Mouse (Mus musculus): ENCODE measurements around the gene Nt5c3b. TPM values are rescaled to one million over a fixed set of nuclear protein-coding genes. Genes with fewer than 3 reads are reported as not detected.

Nt5c3b gene
- total and polyA plus RNA-seq, 2 experiments from 2014 or later, result 63.0 to 113 TPM

DNA sequence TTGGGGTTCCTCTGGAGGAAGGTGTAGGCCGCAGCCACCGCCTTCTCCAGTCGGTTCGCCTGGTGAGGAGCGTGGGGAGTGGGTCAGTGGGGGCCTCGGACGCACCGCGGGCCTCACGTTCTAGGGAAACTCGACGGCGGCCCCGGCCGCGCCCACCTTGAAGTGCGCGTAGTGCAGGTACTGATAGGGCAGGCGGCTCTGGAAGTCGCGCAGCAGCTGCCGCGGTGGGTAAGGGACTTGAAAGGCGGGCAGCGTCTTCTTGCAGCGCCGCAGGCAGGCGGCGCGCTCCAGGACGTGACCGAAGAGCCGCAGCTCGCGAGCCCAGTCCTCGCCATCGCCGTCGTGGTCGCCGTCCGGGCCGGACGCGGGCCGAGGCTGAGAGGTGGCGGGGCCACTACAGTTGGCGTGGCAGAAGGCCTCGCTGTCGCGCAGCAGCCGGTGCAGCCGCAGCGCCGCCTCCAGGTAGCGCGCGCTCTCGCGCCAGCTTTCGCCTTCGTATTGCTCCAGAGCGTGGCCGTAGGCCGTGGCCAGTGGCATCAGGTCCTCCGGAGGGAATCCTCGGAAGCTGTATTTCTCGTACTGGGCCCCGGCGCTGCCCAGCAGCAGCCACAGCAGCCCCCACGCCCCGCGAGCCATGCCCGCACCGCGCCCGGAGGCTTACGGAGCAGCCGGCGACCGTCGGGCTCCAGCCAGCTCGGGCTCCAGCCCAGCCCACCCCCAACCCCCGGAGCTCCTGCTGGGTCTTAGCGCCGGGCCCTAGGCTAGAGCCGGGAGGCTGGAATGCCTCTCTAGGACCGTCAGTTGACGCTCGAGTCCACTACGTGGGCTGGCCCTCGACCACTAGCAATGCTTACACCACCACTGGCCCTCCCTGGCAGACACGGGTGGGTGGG is 27.3 kb downstream of the Nt5c3b start, which contains the start of gene P3h4:
Gene P3h4, minus strand, starts transcription at position 816 of the 893 bp plus-strand sequence.
- peak within 1 kb of the TSS; percentile 71 for H3K9ac ChIP-seq
- peak within 1 kb of the TSS; percentile 70 for H3K4me2 ChIP-seq (ENCODE audit: low read depth)
- H3K4me1 ChIP-seq (ENCODE audit: insufficient read depth), result peaks cover 9% of the 10 kb centered on the region
- no peaks in the 10 kb centered on the region for H3K9me3 ChIP-seq (ENCODE audit: low read length)
- H3K27me3 ChIP-seq (ENCODE audit: insufficient read depth, low read length), result peaks cover 11% of the 10 kb centered on the region; the same call in 1 of the 2 replicates
- ATAC-seq (peak; percentile 95), DNase-seq (peak; percentile 83)
- peak; percentile 77 for TF ChIP-seq CTCF (IDR thresholded peaks at IDR 0.05; ENCODE audit: low read depth)
- H3K36me3 ChIP-seq (ENCODE audit: insufficient read depth), result no peaks in the 10 kb centered on the region; the same call in 1 of the 2 replicates
- peak within 1 kb of the TSS; percentile 59 for H3K27ac ChIP-seq (ENCODE audit: low read depth, low read length)
- WGBS, result 4% methylated on average over 87 of the region's 93 CpGs
- H3K4me3 ChIP-seq (ENCODE audit: low read depth, low read length), result peak within 1 kb of the TSS; percentile 61

DNA sequence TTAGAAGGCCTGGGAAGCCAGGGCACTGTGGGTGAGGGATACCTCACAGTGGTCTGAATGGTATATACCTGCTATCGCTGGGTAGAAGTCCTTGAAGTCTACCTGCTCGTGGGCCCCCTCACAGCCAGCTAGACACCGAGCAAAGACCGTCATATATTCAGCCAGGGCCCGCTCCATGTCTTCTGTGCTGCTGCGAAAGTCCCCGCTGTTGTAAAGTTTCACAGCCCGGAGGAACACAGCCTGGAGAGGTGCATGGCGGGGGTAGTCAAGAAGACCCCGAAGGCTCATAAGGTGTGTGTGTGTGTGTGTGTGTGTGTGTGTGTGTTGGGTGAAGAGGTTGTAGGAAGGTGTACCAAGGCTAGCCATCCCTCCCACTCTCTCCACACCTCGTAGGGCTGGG is 28.1 kb downstream of the Nt5c3b start:
- Histone ChIP-seq H3K9ac (peak overlapping the region; percentile 71), H3K36me3 (ENCODE audit: insufficient read depth) (no peaks in the 10 kb centered on the region; the same call in 1 of the 2 replicates), H3K4me3 (ENCODE audit: low read depth, low read length) (peak overlapping the region; percentile 61), H3K4me2 (ENCODE audit: low read depth) (peak overlapping the region; percentile 70), H3K4me1 (ENCODE audit: insufficient read depth) (peaks cover 9% of the 10 kb centered on the region), H3K27me3 (ENCODE audit: insufficient read depth, low read length) (peaks cover 11% of the 10 kb centered on the region; the same call in 1 of the 2 replicates), H3K9me3 (ENCODE audit: low read length) (no peaks in the 10 kb centered on the region), H3K27ac (ENCODE audit: low read depth, low read length) (no peak overlapping the region)
- ATAC-seq (no peak), DNase-seq (no peak)
- TF ChIP-seq CTCF (IDR thresholded peaks at IDR 0.05; ENCODE audit: low read depth), result no peak
- WGBS, result 75% methylated on average over 11 of the region's 11 CpGs

DNA sequence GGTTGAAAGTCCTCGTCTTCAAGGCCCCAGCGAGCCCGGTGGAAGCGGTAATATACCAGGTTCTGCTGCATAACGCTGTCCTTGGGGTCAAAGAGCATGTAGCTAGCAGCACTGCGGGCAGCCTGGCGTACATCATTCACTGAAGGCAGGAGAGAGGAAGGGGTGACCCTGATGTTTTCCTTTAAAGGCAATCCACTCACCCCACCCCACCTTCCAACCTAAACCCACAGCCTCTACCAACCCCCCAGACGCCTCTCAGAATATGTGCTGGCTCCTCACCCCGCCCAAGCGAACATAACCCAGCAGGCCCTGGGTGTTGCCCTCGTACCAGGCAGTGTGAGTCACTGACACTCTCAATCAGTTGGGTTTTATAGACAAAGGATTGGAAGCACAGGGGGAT is 29.9 kb downstream of the Nt5c3b start:
- no peak for TF ChIP-seq CTCF (IDR thresholded peaks at IDR 0.05; ENCODE audit: low read depth)
- Histone ChIP-seq H3K4me1 (ENCODE audit: insufficient read depth) (peaks cover 9% of the 10 kb centered on the region), H3K4me3 (ENCODE audit: low read depth, low read length) (no peak overlapping the region), H3K27me3 (ENCODE audit: insufficient read depth, low read length) (peaks cover 11% of the 10 kb centered on the region; the same call in 1 of the 2 replicates), H3K9me3 (ENCODE audit: low read length) (no peaks in the 10 kb centered on the region), H3K4me2 (ENCODE audit: low read depth) (no peak overlapping the region), H3K36me3 (ENCODE audit: insufficient read depth) (no peaks in the 10 kb centered on the region; the same call in 1 of the 2 replicates), H3K9ac (no peak overlapping the region), H3K27ac (ENCODE audit: low read depth, low read length) (no peak overlapping the region)
- ATAC-seq, result no peak
- DNase-seq, result no peak
- WGBS, result 86% methylated on average over 11 of the region's 11 CpGs

DNA sequence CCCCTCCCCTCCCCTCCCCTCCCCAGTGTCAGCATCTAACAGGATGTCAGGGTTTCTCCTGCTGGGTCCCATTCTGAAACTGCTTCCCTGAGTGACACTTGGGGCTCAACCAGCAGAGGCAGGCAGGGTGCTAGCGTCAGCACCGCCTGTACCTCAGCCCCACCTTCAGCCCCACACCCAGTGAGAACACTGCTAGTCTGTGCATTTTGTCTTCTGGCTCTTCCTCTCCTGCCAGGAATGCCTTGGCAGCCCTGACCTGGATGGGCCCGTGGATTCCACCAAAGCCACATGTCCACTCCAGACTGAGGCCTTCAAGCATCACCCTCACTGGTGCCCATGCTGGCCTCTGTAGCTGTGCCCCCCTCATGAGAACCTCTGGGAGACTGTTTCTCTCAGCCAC is 31.9 kb downstream of the Nt5c3b start:
- Histone ChIP-seq H3K4me1 (ENCODE audit: insufficient read depth) (peaks cover 6% of the 10 kb centered on the region), H3K4me3 (ENCODE audit: low read depth, low read length) (no peak overlapping the region), H3K9ac (no peak overlapping the region), H3K27ac (ENCODE audit: low read depth, low read length) (no peak overlapping the region), H3K36me3 (ENCODE audit: insufficient read depth) (no peaks in the 10 kb centered on the region; the same call in 1 of the 2 replicates), H3K9me3 (ENCODE audit: low read length) (no peaks in the 10 kb centered on the region), H3K4me2 (ENCODE audit: low read depth) (no peak overlapping the region), H3K27me3 (ENCODE audit: insufficient read depth, low read length) (no peaks in the 10 kb centered on the region)
- ATAC-seq (no peak), DNase-seq (no peak)
- TF ChIP-seq CTCF (IDR thresholded peaks at IDR 0.05; ENCODE audit: low read depth), result no peak
- 89% methylated on average over 3 of the region's 3 CpGs for WGBS

DNA sequence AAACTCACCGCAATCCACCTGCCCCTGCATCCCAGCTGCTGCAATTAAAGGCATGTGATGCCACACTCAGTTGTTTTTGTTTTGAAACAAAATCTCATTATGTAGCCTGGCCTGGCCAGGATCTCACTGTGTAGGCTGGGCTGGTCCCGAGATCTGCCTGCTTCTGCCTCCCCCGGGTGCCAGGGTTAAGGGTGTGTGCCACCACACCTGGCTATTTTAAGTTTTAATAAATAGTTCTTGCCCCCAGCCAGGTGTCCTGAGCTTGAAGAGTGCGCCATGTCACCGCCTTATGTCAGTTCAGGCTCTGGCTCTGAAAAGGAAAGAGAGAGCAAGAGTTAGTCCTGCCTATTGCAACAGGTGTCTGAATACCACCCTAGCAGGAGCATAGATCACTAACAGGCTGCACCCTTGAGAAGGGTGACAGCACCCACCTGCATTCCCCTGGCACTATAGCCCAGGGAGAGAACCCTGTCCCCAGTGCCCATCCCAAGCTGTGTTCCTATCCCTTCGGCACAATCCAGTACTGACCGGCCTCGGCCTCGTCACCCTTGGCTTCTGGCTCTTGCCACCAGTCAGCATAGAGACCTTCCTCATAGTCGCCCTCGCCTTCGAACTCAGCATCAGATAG is 32.7 kb downstream of the Nt5c3b start:
- no peak for ATAC-seq
- no peak for DNase-seq
- H3K9me3 ChIP-seq (ENCODE audit: low read length), result no peaks in the 10 kb centered on the region
- no peak overlapping the region for H3K9ac ChIP-seq
- no peaks in the 10 kb centered on the region; the same call in 1 of the 2 replicates for H3K36me3 ChIP-seq (ENCODE audit: insufficient read depth)
- no peak overlapping the region for H3K4me2 ChIP-seq (ENCODE audit: low read depth)
- H3K27ac ChIP-seq (ENCODE audit: low read depth, low read length), result no peak overlapping the region
- H3K4me1 ChIP-seq (ENCODE audit: insufficient read depth), result peaks cover 4% of the 10 kb centered on the region
- 94% methylated on average over 12 of the region's 12 CpGs for WGBS
- no peaks in the 10 kb centered on the region for H3K27me3 ChIP-seq (ENCODE audit: insufficient read depth, low read length)
- no peak for TF ChIP-seq CTCF (IDR thresholded peaks at IDR 0.05; ENCODE audit: low read depth)
- H3K4me3 ChIP-seq (ENCODE audit: low read depth, low read length), result no peak overlapping the region

DNA sequence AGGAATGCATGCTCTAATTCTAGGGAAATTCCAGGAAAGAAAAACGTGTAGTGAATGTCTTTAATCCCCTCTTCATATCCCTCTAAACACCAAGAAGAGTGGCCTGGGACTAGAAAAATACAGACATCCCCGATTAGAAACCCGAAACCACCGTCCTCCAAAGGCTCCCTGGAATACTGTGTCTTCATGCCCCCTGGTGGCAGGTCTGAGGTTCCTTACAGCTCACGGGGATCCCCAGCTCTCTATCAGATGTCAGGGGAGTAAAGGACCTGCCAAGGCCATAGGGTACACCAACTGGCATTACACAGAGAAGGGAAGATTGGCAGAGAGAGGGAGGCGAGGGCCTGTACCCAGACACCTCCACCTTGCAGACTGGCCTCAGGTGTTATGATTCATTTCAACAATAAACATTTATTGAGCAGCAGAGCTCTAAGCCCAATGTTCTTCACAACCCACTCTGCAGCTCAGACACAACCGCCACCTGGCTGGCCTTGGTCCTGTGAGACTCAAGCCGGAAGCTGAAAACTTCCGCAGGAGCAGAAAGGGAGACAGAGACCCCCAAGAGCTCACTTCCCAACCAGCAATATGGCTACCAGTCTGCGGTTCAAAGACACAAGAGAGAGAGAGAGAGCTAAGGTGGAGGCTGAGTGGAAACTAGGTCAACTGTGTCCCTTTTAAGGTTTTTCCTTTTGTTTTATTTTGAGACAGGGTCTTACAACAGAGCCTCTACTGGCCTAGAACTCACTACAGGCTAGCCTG is 33.4 kb downstream of the Nt5c3b start:
- 44% methylated on average over 10 of the region's 10 CpGs for WGBS
- peak; percentile 73 for ATAC-seq

More for the DNA sequence above, 33.4 kb downstream of the Nt5c3b start:
- Histone ChIP-seq H3K36me3 (ENCODE audit: insufficient read depth) (no peaks in the 10 kb centered on the region; the same call in 1 of the 2 replicates), H3K4me1 (ENCODE audit: insufficient read depth) (peaks cover under 1% of the 10 kb centered on the region), H3K4me3 (ENCODE audit: low read depth, low read length) (no peak overlapping the region), H3K9ac (no peak overlapping the region), H3K9me3 (ENCODE audit: low read length) (no peaks in the 10 kb centered on the region), H3K27ac (ENCODE audit: low read depth, low read length) (no peak overlapping the region), H3K4me2 (ENCODE audit: low read depth) (no peak overlapping the region), H3K27me3 (ENCODE audit: insufficient read depth, low read length) (no peaks in the 10 kb centered on the region)
- peak; percentile 79 for TF ChIP-seq CTCF (IDR thresholded peaks at IDR 0.05; ENCODE audit: low read depth)
- DNase-seq, result peak; percentile 65
